Mouse (Mus musculus) adrenal gland, adult 8-10 months (tissue): ENCODE data around the gene Arrdc5. TPM values are rescaled to one million over a fixed set of nuclear protein-coding genes. Genes with fewer than 3 reads are reported as not detected.
A peak's percentile ranks its signal among the peaks of the same experiment; 100 is the strongest.

Experiments
- DNase-seq: peaks from one replicate; pipeline ENCODE4 v3.0.0; 2022
- total RNA-seq, 4 experiments: library from RNA; stranded (reverse); gene quantifications; 2 replicates each; pipeline ENCODE4 v1.2.4; 2022

Gene Arrdc5
- not detected for total RNA-seq

GRCm38 (mm10) chr17:56300186-56300585 lies at the start of gene Arrdc5:
Gene Arrdc5, minus strand, starts transcription at chr17:56300286.
- DNase-seq, result no peak

- DNase-seq, result no peak
These were observed 48.5 kb upstream of the Arrdc5 start for GRCm38 (mm10) chr17:56348586-56348985.

GRCm38 (mm10) chr17:56348128-56348527 lies 48.0 kb upstream of the Arrdc5 start:
- DNase-seq, result no peak

GRCm38 (mm10) chr17:56345364-56345763 lies 45.3 kb upstream of the Arrdc5 start:
- DNase-seq, result no peak

- DNase-seq, result no peak
These were observed 43.4 kb upstream of the Arrdc5 start for GRCm38 (mm10) chr17:56343466-56343865.

- no peak for DNase-seq
These were observed 40.6 kb upstream of the Arrdc5 start for GRCm38 (mm10) chr17:56340717-56341116.

GRCm38 (mm10) chr17:56338909-56339308 lies 38.8 kb upstream of the Arrdc5 start:
- DNase-seq, result no peak

GRCm38 (mm10) chr17:56337791-56338190 lies 37.7 kb upstream of the Arrdc5 start:
- no peak for DNase-seq

- no peak for DNase-seq
These were observed 37.1 kb upstream of the Arrdc5 start for GRCm38 (mm10) chr17:56337190-56337589.

- DNase-seq, result no peak
These were observed 32.9 kb upstream of the Arrdc5 start for GRCm38 (mm10) chr17:56332987-56333386.

- no peak for DNase-seq
These were observed 31.2 kb upstream of the Arrdc5 start for GRCm38 (mm10) chr17:56331256-56331655.

- no peak for DNase-seq
These were observed 30.3 kb upstream of the Arrdc5 start for GRCm38 (mm10) chr17:56330345-56330744.

- DNase-seq, result peak; percentile 52
These were observed 29.2 kb upstream of the Arrdc5 start for GRCm38 (mm10) chr17:56329267-56329666.

GRCm38 (mm10) chr17:56326153-56327147 lies 26.4 kb upstream of the Arrdc5 start:
- no peak for DNase-seq

GRCm38 (mm10) chr17:56325450-56326152 lies 25.5 kb upstream of the Arrdc5 start, which contains the start of gene Kdm4b:
Gene Kdm4b, plus strand, starts transcription at chr17:56326062.
- peak; percentile 100 for DNase-seq

- no peak for DNase-seq
These were observed 24.3 kb upstream of the Arrdc5 start for GRCm38 (mm10) chr17:56324419-56324818.

- DNase-seq, result no peak
These were observed 9.3 kb upstream of the Arrdc5 start for GRCm38 (mm10) chr17:56309191-56309945.

- no peak for DNase-seq
These were observed 8.0 kb upstream of the Arrdc5 start for GRCm38 (mm10) chr17:56308088-56308487.

- no peak for DNase-seq
These were observed 5.7 kb upstream of the Arrdc5 start for GRCm38 (mm10) chr17:56305826-56306225.

- no peak for DNase-seq
These were observed 5.1 kb upstream of the Arrdc5 start for GRCm38 (mm10) chr17:56305156-56305555.

GRCm38 (mm10) chr17:56304718-56305117 lies 4.6 kb upstream of the Arrdc5 start:
- DNase-seq, result no peak

- DNase-seq, result peak; percentile 91
These were observed 3.9 kb upstream of the Arrdc5 start for GRCm38 (mm10) chr17:56303847-56304586.
